Mouse (Mus musculus): ENCODE data around the gene Kcnh1.

Kcnh1 gene

DNA sequence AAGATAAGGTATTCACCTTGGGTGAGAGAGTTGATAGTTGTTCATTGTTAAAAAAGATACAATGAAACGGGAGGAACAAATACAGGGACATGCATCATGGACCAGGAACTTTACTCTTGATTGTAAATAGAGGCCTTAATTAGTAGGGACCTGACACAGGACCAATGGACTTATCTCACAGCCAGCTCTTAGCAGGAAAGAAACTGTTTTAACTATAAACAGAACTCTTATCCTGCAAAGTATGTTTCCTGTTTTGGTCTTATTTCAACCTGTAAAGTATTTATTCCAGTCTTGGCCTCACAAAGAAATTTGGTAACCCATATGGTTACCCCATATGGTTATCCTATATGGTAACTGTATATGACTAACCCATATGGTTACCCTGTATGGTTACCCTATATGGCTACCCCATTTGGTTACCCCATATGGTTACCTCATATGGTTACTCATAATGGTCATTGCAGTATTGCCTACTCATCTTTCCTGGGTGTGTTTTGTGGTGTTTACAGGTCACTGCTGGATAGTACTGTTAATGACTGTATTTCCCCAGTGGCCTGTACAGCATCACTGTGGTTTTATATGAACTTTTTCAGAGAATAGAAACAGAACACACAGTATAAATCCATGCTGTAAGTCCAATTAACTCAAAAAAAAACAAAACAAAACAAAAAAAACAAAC, 125.0 kb downstream of the Kcnh1 start:
- in situ Hi-C loops (cut with MboI): no loop called here

DNA sequence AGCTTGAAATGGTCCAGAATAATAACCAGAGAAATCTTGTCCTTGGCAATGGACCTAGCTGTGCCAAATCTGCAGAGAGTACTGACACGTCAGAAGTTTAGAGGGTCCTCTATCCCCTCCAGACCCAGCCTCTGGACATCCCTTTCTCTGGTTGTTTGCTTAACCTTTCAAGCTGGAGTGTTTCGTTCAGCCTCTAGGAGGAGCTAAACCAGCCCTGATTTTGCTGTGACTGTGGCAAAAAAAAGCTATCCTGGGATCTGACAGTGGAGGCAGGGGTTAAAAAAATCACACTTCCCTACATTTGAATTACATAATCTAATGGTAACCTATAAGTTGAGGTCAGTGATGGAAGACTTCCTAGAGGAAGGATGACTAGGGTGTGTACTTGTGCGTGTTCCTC, 133.6 kb downstream of the Kcnh1 start:
- in situ Hi-C loops (cut with MboI): no loop called here

- in situ Hi-C loops (cut with MboI): no loop called here
Measured at GRCm38 (mm10) chr1:192327052-192327451, 136.5 kb downstream of the Kcnh1 start.

DNA sequence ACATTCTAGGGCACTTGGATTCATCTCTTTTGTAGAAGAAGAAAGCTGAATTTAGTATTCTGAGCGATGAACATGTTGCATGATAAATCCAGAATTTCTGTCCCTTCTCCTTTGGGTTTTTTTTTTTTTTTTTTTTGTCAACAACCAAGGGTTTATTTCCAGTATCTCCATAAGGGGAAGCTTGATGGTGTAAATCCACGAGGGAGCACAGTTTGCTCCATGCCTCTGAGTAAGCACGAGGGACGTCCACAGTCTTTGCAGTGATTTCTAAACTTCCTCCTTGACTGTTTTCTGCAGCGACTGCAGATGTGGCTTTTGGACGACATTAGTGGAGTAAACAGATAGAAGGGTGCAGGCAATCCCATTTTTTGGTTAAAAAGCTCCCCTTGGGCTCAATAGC, 140.6 kb downstream of the Kcnh1 start:
- in situ Hi-C loops (cut with MboI): no loop called here

- in situ Hi-C loops (cut with MboI): no loop called here
Measured at GRCm38 (mm10) chr1:192336029-192336428, 145.5 kb downstream of the Kcnh1 start.

- in situ Hi-C loops (cut with MboI): no loop called here
Measured at GRCm38 (mm10) chr1:192339361-192340077, 148.9 kb downstream of the Kcnh1 start.

- in situ Hi-C loops (cut with MboI): no loop called here
Measured at GRCm38 (mm10) chr1:192341774-192342173, 151.2 kb downstream of the Kcnh1 start.

DNA sequence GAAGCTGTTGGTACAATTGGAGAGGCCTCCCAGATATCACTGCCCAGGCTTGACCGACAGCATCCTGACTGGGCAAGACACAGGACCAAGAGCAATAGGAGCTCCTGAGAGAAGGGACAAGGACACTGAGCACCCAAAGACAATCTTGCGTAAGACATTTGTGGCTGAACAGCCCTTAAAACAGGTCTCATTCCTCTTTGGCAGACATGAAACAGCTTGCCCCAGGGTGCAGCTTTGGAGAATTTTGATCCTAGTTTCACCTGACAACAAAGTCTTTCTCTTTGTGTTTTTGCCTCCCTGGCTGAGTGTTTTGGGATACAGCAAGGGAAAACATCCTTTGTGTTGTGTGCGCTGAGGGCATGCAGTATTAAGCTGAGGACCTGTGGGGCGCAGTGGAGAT, 153.4 kb downstream of the Kcnh1 start:
- in situ Hi-C loops (cut with MboI): no loop called here

DNA sequence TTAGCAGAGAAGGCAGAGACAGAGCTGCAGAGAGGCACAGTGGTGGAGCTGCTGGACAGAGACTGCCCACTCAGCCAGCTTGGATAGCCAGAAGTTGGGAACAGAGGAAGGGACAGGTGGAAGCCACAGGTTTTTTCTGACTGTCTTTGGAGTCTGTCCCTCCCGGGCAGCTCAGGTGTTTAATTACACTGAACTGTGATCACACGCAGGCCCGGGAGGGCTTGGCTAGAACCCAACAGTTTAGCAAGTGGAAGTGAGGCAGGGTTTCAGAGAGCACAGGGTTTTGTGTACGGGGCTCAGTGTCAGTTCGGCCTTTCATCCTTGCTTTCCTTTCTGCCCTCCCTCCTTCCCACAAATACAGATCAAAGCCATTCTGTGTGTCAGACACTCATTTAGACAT, 156.8 kb downstream of the Kcnh1 start:
- in situ Hi-C loops (cut with MboI): no loop called here

- in situ Hi-C loops (cut with MboI): no loop called here
Measured at GRCm38 (mm10) chr1:192356231-192356630, 165.7 kb downstream of the Kcnh1 start.

- in situ Hi-C loops (cut with MboI): no loop called here
Measured at GRCm38 (mm10) chr1:192359212-192359611, 168.6 kb downstream of the Kcnh1 start.

DNA sequence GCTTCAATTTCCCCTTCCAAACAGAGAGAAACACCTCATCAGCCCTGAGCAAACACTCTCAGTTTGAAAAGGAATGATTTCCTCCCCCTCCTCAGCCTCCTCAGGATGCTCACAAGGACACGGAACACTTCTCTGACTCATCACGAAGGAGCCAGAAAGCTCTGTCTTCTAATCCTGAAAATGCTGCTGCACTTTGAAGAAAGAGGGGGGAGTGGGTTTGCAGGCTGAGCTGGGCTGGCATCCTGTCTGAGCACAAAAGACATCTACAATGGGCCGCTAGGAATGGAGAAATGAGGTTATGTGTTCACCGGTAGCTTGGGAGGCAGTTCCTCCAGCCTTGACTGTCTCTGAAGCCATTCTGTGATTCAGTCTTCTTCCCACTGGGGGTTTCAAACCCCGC, 177.8 kb downstream of the Kcnh1 start:
- in situ Hi-C loops (cut with MboI): no loop called here

DNA sequence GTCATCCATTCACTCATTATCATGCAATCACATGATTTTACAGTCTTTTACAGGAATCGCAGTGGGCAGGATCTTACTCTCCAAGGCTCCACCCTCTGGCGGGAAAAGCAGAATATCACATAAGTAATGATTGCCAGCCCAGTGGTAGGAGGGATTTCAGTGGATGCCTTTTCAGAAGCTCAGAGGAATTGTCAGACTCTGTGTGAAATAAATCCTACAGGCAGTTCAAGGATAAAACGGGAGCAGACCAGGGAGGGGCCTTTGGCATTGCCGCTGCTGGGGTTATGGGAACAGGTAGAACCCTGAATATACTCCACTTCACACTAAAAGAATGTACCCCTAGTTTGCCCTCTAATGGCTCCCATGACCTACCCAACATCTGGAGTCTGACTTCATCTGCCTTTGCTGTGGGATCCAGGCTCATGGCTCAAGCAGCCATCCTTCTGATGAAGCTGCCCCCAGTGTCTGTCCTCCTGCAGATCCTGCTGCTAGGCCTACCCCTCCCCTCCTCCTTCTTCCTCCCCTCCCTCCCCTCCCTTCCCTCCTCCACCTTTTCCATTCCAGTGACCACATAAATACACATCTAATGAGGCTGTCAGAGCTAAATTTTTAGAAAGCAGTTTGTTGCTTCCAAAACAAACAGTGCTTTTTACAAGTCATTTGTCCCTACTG, 181.5 kb downstream of the Kcnh1 start:
- in situ Hi-C loops (cut with MboI): no loop called here

DNA sequence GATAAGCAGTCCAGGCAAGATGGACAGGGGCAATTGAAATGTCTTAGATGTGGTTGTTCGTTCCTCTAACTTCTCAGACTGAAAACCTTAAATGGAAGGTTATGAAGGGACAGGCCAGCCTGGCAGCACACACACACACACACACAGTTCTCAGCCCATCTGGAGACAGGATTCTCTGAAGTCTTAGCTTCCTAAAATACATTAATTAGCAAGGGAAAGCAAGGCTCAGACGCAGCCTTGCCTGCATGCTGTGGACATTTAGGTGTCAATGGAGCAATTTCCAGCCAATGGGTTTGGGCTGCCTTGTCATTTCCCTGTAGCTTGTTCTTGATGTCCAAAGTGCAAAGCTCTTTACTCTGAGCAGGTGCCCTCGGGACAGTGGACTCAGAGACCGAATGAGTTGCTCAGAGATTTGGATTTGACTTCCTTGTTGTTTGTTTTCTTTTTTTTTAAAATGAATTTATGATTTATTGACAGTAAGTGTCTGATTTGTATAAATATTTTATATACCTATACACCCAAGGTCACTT, 188.0 kb downstream of the Kcnh1 start:
- in situ Hi-C loops (cut with MboI): no loop called here

GRCm38 (mm10) chr1:192380596-192381041, 190.0 kb downstream of the Kcnh1 start:
- in situ Hi-C loops (cut with MboI): no loop called here

GRCm38 (mm10) chr1:192387624-192388023, 197.1 kb downstream of the Kcnh1 start:
- in situ Hi-C loops (cut with MboI): no loop called here

- in situ Hi-C loops (cut with MboI): no loop called here
Measured at GRCm38 (mm10) chr1:192391041-192391440, 200.5 kb downstream of the Kcnh1 start.

DNA sequence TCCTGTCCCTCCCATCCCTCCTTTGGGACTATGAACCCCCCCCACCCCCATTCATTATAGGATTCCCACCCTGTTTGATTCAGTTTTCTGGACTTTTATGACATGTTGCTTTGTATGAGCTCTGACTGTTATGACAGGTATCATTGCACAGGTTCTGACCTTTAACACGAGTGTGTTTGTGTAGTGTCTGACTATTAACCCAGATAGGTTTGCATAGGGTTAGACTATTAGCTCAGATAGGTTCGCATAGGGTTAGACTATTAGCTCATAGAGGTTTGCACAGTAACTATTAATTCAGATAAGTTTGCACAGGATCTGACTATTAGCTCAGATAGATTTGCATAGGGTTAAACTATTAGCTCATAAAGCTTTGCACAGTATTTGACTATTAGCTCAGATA, 201.7 kb downstream of the Kcnh1 start:
- in situ Hi-C loops (cut with MboI): no loop called here

DNA sequence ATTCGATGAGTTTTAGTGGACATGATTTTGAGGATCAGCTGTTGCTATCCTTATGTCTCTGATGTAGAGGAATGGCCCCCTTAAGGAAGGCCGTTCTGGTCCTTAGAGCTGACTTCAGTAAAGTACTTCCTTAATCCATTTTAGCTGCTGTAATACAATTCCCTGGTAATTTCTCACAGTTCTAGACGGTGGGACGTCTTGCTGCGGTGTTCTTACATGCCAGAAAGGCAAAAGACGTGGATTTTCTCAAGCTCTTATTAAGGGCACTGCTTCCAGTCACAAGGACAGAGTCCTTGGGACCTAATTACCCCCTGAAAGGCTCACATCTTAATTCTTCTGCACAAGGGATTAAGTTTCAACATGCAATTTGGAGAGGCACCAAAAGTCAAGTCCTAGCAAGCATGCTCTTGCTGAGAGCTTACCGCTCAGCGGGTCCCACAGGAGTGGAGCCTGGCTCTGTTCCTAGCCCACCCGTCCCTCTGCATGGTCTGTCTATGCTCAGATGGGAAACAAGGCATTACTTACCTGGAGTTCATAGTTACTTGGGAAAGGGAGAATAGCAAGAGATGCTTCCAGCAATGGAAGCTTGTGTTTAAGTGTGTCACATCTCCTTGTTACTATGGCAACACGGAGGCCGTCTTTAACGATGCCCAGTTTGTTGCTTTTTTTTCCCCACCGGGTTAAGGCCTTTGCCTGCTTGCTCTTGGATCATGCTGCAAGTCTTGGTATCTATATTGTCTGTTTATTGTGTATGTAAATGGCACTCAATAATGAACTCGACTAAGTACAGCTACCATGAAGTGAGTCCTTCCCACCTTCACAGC, 209.3 kb downstream of the Kcnh1 start:
- in situ Hi-C loops (cut with MboI): no loop called here

GRCm38 (mm10) chr1:192400991-192401390, 210.4 kb downstream of the Kcnh1 start:
- in situ Hi-C loops (cut with MboI): no loop called here

GRCm38 (mm10) chr1:192402911-192403704, 212.5 kb downstream of the Kcnh1 start:
- in situ Hi-C loops (cut with MboI): no loop called here

All from mature B cell (primary cell).